Mouse (Mus musculus) liver, embryonic 14.5 days (tissue): ENCODE measurements around the gene Atxn7l1. TPM values are rescaled to one million over a fixed set of nuclear protein-coding genes. Genes with fewer than 3 reads are reported as not detected.

Source experiments
- ATAC-seq: fragments of 200-750 bp; cut with Nextera tagmentation; 2 replicates; pipeline ENCODE4 v1.8.0; 2017; ENCODE audit warnings: moderate number of reproducible peaks, mild to moderate bottlenecking, moderate library complexity; ENCODE audit not compliant: insufficient read depth
- DNase-seq, 3 experiments: peaks; one replicate each; pipeline ENCODE4 v3.0.0-alpha.2; 2012 to 2013; ENCODE audit warnings: low read depth in 3 of 3, low spot score in 3 of 3
- H3K27ac ChIP-seq: fragments of 300-500 bp; sonication (generic); 2 replicates; pipeline ENCODE4 v1.5.1; 2014; ENCODE audit warnings: moderate library complexity, mild to moderate bottlenecking, control low read depth, inconsistent platforms
- H3K27me3 ChIP-seq: fragments of 300-500 bp; sonication (generic); 2 replicates; pipeline ENCODE4 v1.6.1; 2014; ENCODE audit warnings: mild to moderate bottlenecking, low read length, moderate library complexity; ENCODE audit not compliant: control insufficient read depth, insufficient read depth
- H3K36me3 ChIP-seq: fragments of 300-500 bp; sonication (generic); replicated peaks from 2 replicates; pipeline ENCODE4 v1.6.1; 2014; ENCODE audit warnings: low read depth; ENCODE audit not compliant: control insufficient read depth, insufficient read depth
- H3K4me1 ChIP-seq, 2 experiments: fragments of 200-500 bp in 1 of 2; fragments of 300-500 bp in 1 of 2; sonication (generic) in 1 of 2; replicated peaks; 2 replicates each; pipeline ENCODE4 v1.6.1; 2012 to 2014; ENCODE audit warnings: antibody characterized with exemption in 1 of 2, inconsistent platforms in 1 of 2, low read length in 1 of 2; ENCODE audit not compliant: control insufficient read depth in 2 of 2, insufficient read depth in 2 of 2
- H3K4me2 ChIP-seq: fragments of 300-500 bp; sonication (generic); 2 replicates; pipeline ENCODE4 v1.6.1; 2014; ENCODE audit warnings: low read depth, mild to moderate bottlenecking, control low read depth, moderate library complexity
- H3K4me3 ChIP-seq, 2 experiments: fragments of 200-500 bp in 1 of 2; fragments of 300-500 bp in 1 of 2; sonication (generic) in 1 of 2; 2 replicates each; pipeline ENCODE4 v1.5.1; 2012 to 2014; ENCODE audit warnings: low read depth in 2 of 2, low read length in 2 of 2, mild to moderate bottlenecking in 2 of 2, control low read depth in 1 of 2, inconsistent platforms in 1 of 2, moderate library complexity in 1 of 2; ENCODE audit not compliant: insufficient read depth in 1 of 2
- H3K9ac ChIP-seq: fragments of 300-500 bp; sonication (generic); replicated peaks from 2 replicates; pipeline ENCODE4 v1.6.1; 2014; ENCODE audit warnings: mild to moderate bottlenecking, control low read depth, moderate library complexity
- H3K9me3 ChIP-seq: fragments of 300-500 bp; sonication (generic); 2 replicates; pipeline ENCODE4 v1.6.1; 2016; ENCODE audit warnings: low read length, mixed read lengths; ENCODE audit not compliant: control insufficient read depth
- CTCF ChIP-seq: IDR thresholded peaks from 2 replicates; pipeline ENCODE4 v1.5.1; 2016; ENCODE audit warnings: antibody characterized with exemption, low read depth, control low read depth
- EP300 ChIP-seq: IDR thresholded peaks from 2 replicates; pipeline ENCODE4 v1.6.1; 2016; ENCODE audit warnings: antibody characterized with exemption, low read depth
- WGBS: fragments of 180-500 bp; shearing (Covaris S2); extraction: QIAGEN DNeasy Blood & Tissue Kit; methylation state at CpG from one replicate; pipeline ENCODE4 v1.1.7; 2014; ENCODE audit not compliant: insufficient replicate concordance; 5-methylcytosine and 5-hydroxymethylcytosine counted together
- polyA plus RNA-seq, 2 experiments: library from polyadenylated mRNA; depleted of rRNA in 1 of 2; stranded (reverse) in 1 of 2; unstranded in 1 of 2; fragments of >200 nt; fragmentation: Nextera tagmentation in 1 of 2; extraction: Ambion mirVana in 1 of 2; gene quantifications; 2 replicates each; pipeline versions ENCODE4 v1.2.1 to v1.2.3; 2012 to 2014

Gene Atxn7l1
- polyA plus RNA-seq, 2 experiments, result 13.3 to 13.9 TPM

DNA sequence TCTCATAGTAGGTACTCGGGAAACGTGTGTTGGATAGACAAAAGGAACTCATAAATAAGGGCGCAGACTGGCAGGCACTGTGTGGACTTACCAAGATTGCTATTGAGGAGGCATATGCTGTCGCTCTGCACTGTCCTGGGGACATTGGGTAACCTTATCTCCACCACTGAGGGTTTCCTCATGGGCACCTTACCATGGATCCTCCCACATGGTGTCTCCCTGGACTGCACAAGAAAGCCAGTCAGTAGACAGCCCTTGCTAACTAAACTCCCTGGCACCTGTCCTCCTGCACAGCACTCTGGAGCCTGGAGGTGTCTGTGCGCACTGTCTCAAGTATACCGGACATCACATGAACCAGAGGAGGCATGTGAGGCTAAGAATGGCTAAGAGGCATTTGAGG, 108.9 kb downstream of the Atxn7l1 start:
- WGBS, result 74% methylated on average over 6 of the region's 6 CpGs
- TF ChIP-seq EP300 (no peak), CTCF (no peak)
- Histone ChIP-seq H3K27ac (no peak overlapping the region), H3K4me1 (no peaks in the 10 kb centered on the region), H3K27me3 (no peaks in the 10 kb centered on the region), H3K4me2 (no peak overlapping the region), H3K36me3 (no peaks in the 10 kb centered on the region), H3K9me3 (no peaks in the 10 kb centered on the region), H3K9ac (no peak overlapping the region), H3K4me3 (no peak overlapping the region)
- DNase-seq (no peak), ATAC-seq (no peak)

DNA sequence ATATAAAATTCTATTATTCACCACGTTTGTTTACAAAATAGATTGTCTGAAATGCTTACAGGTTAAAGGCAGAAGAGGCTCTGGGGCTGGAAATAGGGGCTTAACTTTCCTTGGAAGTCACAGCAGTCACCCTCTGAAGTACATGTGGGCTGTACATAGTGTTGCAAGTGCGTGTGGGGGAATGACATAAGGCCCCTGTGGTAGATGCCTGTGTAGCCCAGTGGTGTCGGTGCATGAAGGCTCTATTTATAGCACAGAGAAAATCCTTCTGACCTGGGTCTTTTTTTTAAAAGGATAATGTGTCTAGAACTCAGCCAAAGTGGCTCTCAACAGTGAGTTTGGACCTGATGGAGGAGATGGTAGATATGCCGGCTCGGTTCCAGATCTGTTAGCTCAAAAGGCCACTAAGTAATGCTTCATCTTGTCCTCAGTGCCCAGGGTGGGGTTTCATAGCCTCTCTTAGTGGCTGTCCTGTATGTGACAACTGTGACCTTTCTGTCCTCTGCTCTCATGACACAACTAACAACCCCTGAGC, 111.6 kb downstream of the Atxn7l1 start:
- Histone ChIP-seq H3K9me3 (no peaks in the 10 kb centered on the region), H3K27ac (no peak overlapping the region), H3K4me2 (no peak overlapping the region), H3K4me1 (no peaks in the 10 kb centered on the region), H3K4me3 (no peak overlapping the region), H3K27me3 (no peaks in the 10 kb centered on the region), H3K9ac (no peak overlapping the region), H3K36me3 (no peaks in the 10 kb centered on the region)
- DNase-seq (no peak), ATAC-seq (no peak)
- TF ChIP-seq EP300, result no peak
- 83% methylated on average over 5 of the region's 5 CpGs for WGBS

DNA sequence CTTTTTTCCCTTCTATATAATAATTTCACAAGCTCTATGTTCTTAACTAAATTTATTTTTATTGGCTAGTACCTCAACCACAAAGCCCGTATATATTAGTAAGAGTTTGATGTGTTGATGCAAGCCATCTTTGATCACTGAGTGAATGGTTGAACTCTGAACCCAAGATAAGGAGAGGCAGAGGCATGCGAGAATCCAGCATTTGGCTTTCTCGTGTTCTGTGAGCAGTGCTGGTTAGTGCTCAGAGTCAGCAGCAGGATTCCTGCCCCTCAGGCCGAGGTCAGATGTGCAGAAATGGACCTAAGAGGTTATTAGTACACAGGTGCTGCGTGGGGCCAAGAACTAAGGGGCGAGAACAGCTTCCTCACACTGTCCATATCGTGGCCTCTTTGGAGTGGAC, 113.1 kb downstream of the Atxn7l1 start:
- no peaks in the 10 kb centered on the region for H3K9me3 ChIP-seq
- DNase-seq, result no peak
- H3K27ac ChIP-seq, result no peak overlapping the region
- no peaks in the 10 kb centered on the region for H3K27me3 ChIP-seq
- no peak overlapping the region for H3K4me2 ChIP-seq
- no peaks in the 10 kb centered on the region for H3K36me3 ChIP-seq
- no peak for ATAC-seq
- no peak overlapping the region for H3K4me3 ChIP-seq
- no peak overlapping the region for H3K9ac ChIP-seq
- WGBS, result 69% methylated on average over 7 of the region's 7 CpGs
- H3K4me1 ChIP-seq, result no peaks in the 10 kb centered on the region
- TF ChIP-seq CTCF, result no peak
- TF ChIP-seq EP300, result no peak

DNA sequence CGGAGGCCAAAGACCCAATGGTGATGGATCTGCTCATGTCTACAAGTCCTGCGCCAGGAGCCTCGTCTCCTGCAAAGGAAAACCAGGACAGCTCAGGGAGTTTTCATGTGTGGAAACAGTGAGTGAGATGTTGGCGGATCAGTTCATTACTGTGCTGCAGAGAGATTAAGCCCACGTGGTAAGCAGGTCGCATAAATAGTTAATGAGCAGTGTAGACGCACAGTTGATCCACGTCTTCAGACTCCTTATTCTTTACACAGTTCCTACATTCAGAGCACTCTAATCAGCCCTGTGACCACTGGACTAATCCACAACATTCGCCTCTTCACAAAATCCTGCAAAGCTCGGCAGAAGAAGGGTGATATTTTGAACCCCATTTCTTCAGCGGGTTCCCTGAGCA, 118.4 kb downstream of the Atxn7l1 start:
- 78% methylated on average over 11 of the region's 11 CpGs for WGBS
- Histone ChIP-seq H3K9ac (no peak overlapping the region), H3K4me3 (no peak overlapping the region), H3K27me3 (no peaks in the 10 kb centered on the region), H3K4me2 (no peak overlapping the region), H3K27ac (no peak overlapping the region), H3K4me1 (no peaks in the 10 kb centered on the region), H3K36me3 (no peaks in the 10 kb centered on the region), H3K9me3 (no peaks in the 10 kb centered on the region)
- no peak for TF ChIP-seq CTCF
- no peak for TF ChIP-seq EP300
- no peak for ATAC-seq
- no peak for DNase-seq

DNA sequence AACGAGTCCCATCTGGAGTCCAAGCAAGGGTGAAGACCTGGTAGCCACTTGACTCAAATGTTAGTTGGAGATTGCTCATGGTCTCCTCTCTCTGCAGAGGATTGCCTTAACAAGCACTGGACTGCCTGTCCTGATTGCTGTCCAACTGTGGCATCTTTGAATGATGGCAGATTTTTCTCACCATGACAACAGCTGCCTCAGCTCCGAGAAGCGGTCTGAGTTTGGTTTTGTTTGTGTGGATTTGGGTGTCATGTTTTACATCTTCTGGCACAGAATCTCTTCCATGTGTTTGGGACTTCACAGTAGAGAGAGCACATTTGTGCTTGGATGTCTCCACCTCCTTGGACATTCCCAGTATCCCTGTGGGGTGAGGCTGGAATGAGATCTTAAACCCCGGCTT, 120.5 kb downstream of the Atxn7l1 start:
- Histone ChIP-seq H3K27ac (no peak overlapping the region), H3K4me3 (no peak overlapping the region), H3K9ac (no peak overlapping the region), H3K9me3 (no peaks in the 10 kb centered on the region), H3K36me3 (no peaks in the 10 kb centered on the region), H3K27me3 (no peaks in the 10 kb centered on the region), H3K4me2 (no peak overlapping the region), H3K4me1 (no peaks in the 10 kb centered on the region)
- 73% methylated on average over 4 of the region's 4 CpGs for WGBS
- ATAC-seq, result no peak
- TF ChIP-seq EP300, result no peak
- no peak for TF ChIP-seq CTCF
- no peak for DNase-seq
